8 mouse cellular contexts compared by ENCODE assay signal in the genomic region with DNA sequence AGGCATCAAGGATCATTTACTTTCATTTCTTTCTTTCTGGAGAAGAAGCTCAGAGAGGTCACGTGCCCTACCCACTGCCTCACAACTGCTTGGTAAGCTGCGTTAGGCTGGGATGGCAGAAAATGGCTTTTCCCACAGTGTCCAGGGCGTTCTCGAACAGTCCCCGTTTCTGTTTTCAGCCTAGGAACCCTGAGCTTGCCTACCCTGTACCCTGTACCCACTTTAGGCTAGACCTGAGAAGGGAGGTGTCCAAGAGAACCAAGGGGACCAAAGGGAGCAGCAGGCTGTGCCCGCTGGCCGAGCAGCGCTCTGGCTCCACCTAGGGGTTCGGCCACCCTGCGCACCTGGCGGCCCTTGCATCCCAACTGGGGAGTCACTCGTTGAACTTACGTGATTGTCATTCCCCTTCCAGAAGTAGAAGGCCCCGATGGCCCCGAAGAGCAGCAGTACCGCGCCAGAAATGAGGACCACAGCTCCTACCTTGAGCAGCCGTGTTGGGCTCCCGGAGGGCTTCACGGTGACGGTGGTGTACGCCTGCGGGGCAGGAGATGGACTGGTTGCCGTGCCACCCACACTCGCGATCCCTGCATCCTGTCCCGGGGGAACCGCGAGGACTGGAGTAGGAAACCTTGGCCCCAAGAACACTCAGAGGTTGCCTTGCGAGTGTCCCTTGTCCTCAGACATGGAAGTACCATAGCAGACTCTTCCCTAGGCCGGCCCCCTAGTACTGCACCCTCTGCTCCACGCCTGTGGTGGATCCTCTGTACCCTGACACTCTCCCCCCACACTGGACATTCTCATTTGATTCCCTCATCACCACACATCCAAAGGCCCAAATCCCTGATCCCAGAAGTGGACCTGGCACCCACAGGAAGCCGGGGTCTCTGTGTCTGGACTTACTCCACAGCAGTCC. TPM values are rescaled to one million over a fixed set of nuclear protein-coding genes. Genes with fewer than 3 reads are reported as not detected.
DNase-seq lines count a peak whose midpoint lies in the region; ATAC-seq lines count a peak whose summit lies in the region.

No protein-coding gene starts in this region.

- no peak overlapping the region for H3K27ac ChIP-seq in forebrain, embryonic 16.5 days (ENCODE audit: low read length)

- no peak overlapping the region for H3K9ac ChIP-seq in forebrain, embryonic 16.5 days (replicated peaks; ENCODE audit: low read depth, low read length)

- no peaks in the 10 kb centered on the region for H3K27me3 ChIP-seq in forebrain, embryonic 16.5 days (replicated peaks; ENCODE audit: control insufficient read depth, insufficient read depth, low read length)

- 19% methylated on average over 33 of the region's 33 CpGs for WGBS in forebrain, embryonic 16.5 days

- DNase-seq in NIH3T3 (ENCODE audit: low read depth) = peak; percentile 45
- peak; percentile 17 for DNase-seq in cerebellum, adult 11-12 months
- DNase-seq in heart, postnatal 4 days = peak; percentile 69
- peak; percentile 25 for DNase-seq in layer of hippocampus, adult 9-11 months
- peak; percentile 48 to 59 for DNase-seq in right cerebral cortex, postnatal 10 days (ENCODE audit: low spot score in 2 of 2)
- peak; percentile 70 for DNase-seq in urinary bladder, postnatal 14 days (ENCODE audit: low spot score)

- no peaks in the 10 kb centered on the region for H3K9me3 ChIP-seq in forebrain, embryonic 16.5 days (ENCODE audit: control insufficient read depth, low read length)

- peak; percentile 57; the same call in 1 of the 2 replicates for ATAC-seq in forebrain, embryonic 16.5 days
- peak; percentile 99 for ATAC-seq in megakaryocyte, adult 5-6 weeks (ENCODE audit: poor library complexity, severe bottlenecking)

- no peaks in the 10 kb centered on the region for H3K36me3 ChIP-seq in forebrain, embryonic 16.5 days (ENCODE audit: control insufficient read depth, insufficient read depth)

- H3K4me2 ChIP-seq in forebrain, embryonic 16.5 days (ENCODE audit: low read length) = peak overlapping the region; percentile 39

- 0 out of 2 replicates have a peak overlapping the region, but pooled peaks have one; percentile 5 for H3K4me3 ChIP-seq in forebrain, embryonic 16.5 days (replicated peaks; ENCODE audit: low read length)

- peaks cover 23% of the 10 kb centered on the region for H3K4me1 ChIP-seq in forebrain, embryonic 16.5 days (replicated peaks; ENCODE audit: control insufficient read depth, insufficient read depth, low read length)

RNA-seq across cellular contexts. Expression of gene Cnmd, which starts 0.7 kb away (rescaled TPM):
- polyA plus RNA-seq in forebrain, embryonic 16.5 days (2015; fragmentation: Nextera tagmentation; extraction: Ambion mirVana) = 0.62 and 8.4 TPM in 2 replicates
- total RNA-seq in heart, postnatal 4 days (2021) = under 1 TPM in 1 of 2 experiments, not detected in 1; 0.43 TPM
- total RNA-seq in megakaryocyte, adult 5-6 weeks (2015) = 0.56 TPM in 1 of 2 replicates, not detected in the other
- not detected in 2 replicates for total RNA-seq in megakaryocyte, adult 5-6 weeks (2017)

Comparison
In these comparisons a context has a peak if more than half of its experiments do, and no peak if none do; other contexts are left out.
1. DNase-seq: peak in every context shown above with its lines; median percentile 70 in urinary bladder, postnatal 14 days; 69 in heart, postnatal 4 days; 54 in right cerebral cortex, postnatal 10 days; 45 in NIH3T3; 25 in layer of hippocampus, adult 9-11 months; 17 in cerebellum, adult 11-12 months.